Mouse (Mus musculus) limb, embryonic 15.5 days (tissue): ENCODE measurements at regions not wholly inside any gene's neighbourhood (a gene's known extent, or its start where the extent isn't known, plus 50 kb on each side); places are given as distances from the start of the nearest gene placed in this dataset.

Source experiments
- ATAC-seq: fragments of 200-750 bp; cut with Nextera tagmentation; 2 replicates; pipeline ENCODE4 v1.8.0; 2017; ENCODE audit warnings: low read depth, moderate TSS enrichment; ENCODE audit not compliant: insufficient number of reproducible peaks, low FRiP score, low TSS enrichment
- H3K27ac ChIP-seq: fragments of 300-500 bp; sonication (generic); 2 replicates; pipeline ENCODE4 v1.5.1; 2015; ENCODE audit warnings: moderate library complexity, mild to moderate bottlenecking, inconsistent platforms
- H3K27me3 ChIP-seq: fragments of 300-500 bp; sonication (generic); 2 replicates; pipeline ENCODE4 v1.6.1; 2015; ENCODE audit warnings: inconsistent platforms
- H3K36me3 ChIP-seq: fragments of 300-500 bp; sonication (generic); 2 replicates; pipeline ENCODE4 v1.6.1; 2015; ENCODE audit warnings: inconsistent platforms
- H3K4me1 ChIP-seq: fragments of 300-500 bp; sonication (generic); 2 replicates; pipeline ENCODE4 v1.6.1; 2015; ENCODE audit warnings: inconsistent platforms
- H3K4me2 ChIP-seq: fragments of 300-500 bp; sonication (generic); 2 replicates; pipeline ENCODE4 v1.6.1; 2015; ENCODE audit warnings: mild to moderate bottlenecking, inconsistent platforms
- H3K4me3 ChIP-seq: fragments of 300-500 bp; sonication (generic); 2 replicates; pipeline ENCODE4 v1.5.1; 2015; ENCODE audit warnings: mild to moderate bottlenecking, inconsistent platforms
- H3K9ac ChIP-seq: fragments of 300-500 bp; sonication (generic); 2 replicates; pipeline ENCODE4 v1.6.1; 2015; ENCODE audit warnings: inconsistent platforms
- H3K9me3 ChIP-seq: fragments of 300-500 bp; sonication (generic); 2 replicates; pipeline ENCODE4 v1.6.1; 2016; ENCODE audit warnings: inconsistent platforms
- WGBS: fragments of 180-500 bp; shearing (Covaris S2); methylation state at CpG from one replicate; pipeline ENCODE4 v1.1.7; 2015; 5-methylcytosine and 5-hydroxymethylcytosine counted together

DNA sequence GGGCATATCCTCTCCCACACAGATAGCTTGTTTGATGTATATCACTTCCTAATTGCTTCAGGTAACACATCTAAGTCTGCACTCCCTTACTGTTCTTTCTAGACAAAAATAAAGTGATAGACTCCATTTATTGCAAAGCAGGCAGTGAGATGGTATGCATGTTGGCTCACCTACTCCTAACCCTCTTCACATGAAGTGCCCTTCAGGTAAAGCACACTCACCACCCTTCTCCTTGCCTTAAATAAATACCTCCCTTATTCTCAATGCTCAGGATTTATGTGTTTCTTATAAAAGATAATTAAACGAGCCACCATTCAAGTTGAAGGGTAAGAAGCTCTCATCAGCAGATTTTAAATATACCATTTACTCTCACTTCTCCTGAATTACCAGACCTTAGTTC, 1347.7 kb upstream of the Zeb2 start:
- no peak overlapping the region for H3K27ac ChIP-seq
- H3K9me3 ChIP-seq, result no peaks in the 10 kb centered on the region
- H3K4me3 ChIP-seq, result no peak overlapping the region
- peaks cover 4% of the 10 kb centered on the region for H3K4me1 ChIP-seq
- no peaks in the 10 kb centered on the region for H3K27me3 ChIP-seq
- H3K4me2 ChIP-seq, result no peak overlapping the region
- no peaks in the 10 kb centered on the region for H3K36me3 ChIP-seq
- WGBS, result 44% methylated on average over 1 of the region's 1 CpGs
- ATAC-seq, result no peak
- H3K9ac ChIP-seq, result no peak overlapping the region

DNA sequence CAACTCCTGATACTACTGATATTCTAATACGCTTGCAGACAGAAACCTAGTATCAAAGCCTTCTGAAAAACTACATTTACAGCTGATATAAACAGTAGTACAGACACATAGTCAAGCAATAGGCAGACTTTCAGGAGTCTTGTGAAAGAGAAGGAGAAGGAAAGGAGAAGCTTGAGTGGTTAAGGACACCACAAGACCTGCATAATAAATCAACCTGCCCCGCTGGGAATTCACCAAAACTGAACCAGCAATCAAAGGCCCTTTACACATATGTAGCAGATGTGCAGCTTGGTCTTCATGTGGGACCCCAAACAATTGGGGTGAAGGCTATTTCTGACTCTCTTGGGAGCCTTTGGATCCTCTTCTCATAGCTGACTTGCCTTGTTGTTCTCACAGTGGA, 1345.5 kb upstream of the Zeb2 start:
- ATAC-seq, result no peak

GRCm38 (mm10) chr2:46450698-46451097, 1333.5 kb upstream of the Zeb2 start:
- no peaks in the 10 kb centered on the region for H3K9me3 ChIP-seq
- no peaks in the 10 kb centered on the region for H3K27me3 ChIP-seq
- H3K36me3 ChIP-seq, result no peaks in the 10 kb centered on the region
- no peak for ATAC-seq
- H3K4me2 ChIP-seq, result no peak overlapping the region
- WGBS, result 52% methylated on average over 6 of the region's 6 CpGs
- no peak overlapping the region for H3K4me3 ChIP-seq
- no peaks in the 10 kb centered on the region; the same call in 1 of the 2 replicates for H3K4me1 ChIP-seq
- H3K27ac ChIP-seq, result no peak overlapping the region
- H3K9ac ChIP-seq, result no peak overlapping the region

More for the DNA sequence above, 1345.5 kb upstream of the Zeb2 start:
- Histone ChIP-seq H3K27me3 (no peaks in the 10 kb centered on the region), H3K9ac (no peak overlapping the region), H3K36me3 (no peaks in the 10 kb centered on the region), H3K4me1 (peaks cover 4% of the 10 kb centered on the region), H3K4me2 (no peak overlapping the region), H3K4me3 (no peak overlapping the region), H3K27ac (no peak overlapping the region), H3K9me3 (no peaks in the 10 kb centered on the region)
- WGBS, result 83% methylated on average over 2 of the region's 2 CpGs

- no peak overlapping the region for H3K4me2 ChIP-seq
- peaks cover 22% of the 10 kb centered on the region for H3K4me1 ChIP-seq
- H3K27me3 ChIP-seq, result no peaks in the 10 kb centered on the region
- H3K36me3 ChIP-seq, result no peaks in the 10 kb centered on the region
- no peak for ATAC-seq
- H3K9ac ChIP-seq, result no peak overlapping the region
- no peak overlapping the region for H3K4me3 ChIP-seq
- H3K27ac ChIP-seq, result no peak overlapping the region
- 63% methylated on average over 3 of the region's 3 CpGs for WGBS
- no peaks in the 10 kb centered on the region for H3K9me3 ChIP-seq
Observed at GRCm38 (mm10) chr2:46445306-46445705, 1328.1 kb upstream of the Zeb2 start.

- peaks cover 22% of the 10 kb centered on the region for H3K4me1 ChIP-seq
- WGBS, result under 1% methylated on average over 5 of the region's 5 CpGs
- peak overlapping the region; percentile 82 for H3K27ac ChIP-seq
- no peak overlapping the region for H3K9ac ChIP-seq
- H3K4me2 ChIP-seq, result peak overlapping the region; percentile 26
- no peaks in the 10 kb centered on the region for H3K36me3 ChIP-seq
- 0 out of 2 replicates have a peak overlapping the region, but pooled peaks have one; percentile 3 for H3K4me3 ChIP-seq
- H3K27me3 ChIP-seq, result no peaks in the 10 kb centered on the region
- no peaks in the 10 kb centered on the region for H3K9me3 ChIP-seq
- peak; percentile 74 for ATAC-seq
Observed at GRCm38 (mm10) chr2:46443686-46444180, 1326.5 kb upstream of the Zeb2 start.

GRCm38 (mm10) chr2:46443061-46443685, 1326.0 kb upstream of the Zeb2 start:
- Histone ChIP-seq H3K36me3 (no peaks in the 10 kb centered on the region), H3K27me3 (no peaks in the 10 kb centered on the region), H3K9me3 (no peaks in the 10 kb centered on the region), H3K4me1 (peaks cover 22% of the 10 kb centered on the region), H3K4me2 (peak overlapping the region; percentile 26), H3K4me3 (0 out of 2 replicates have a peak overlapping the region, but pooled peaks have one; percentile 3), H3K9ac (no peak overlapping the region), H3K27ac (peak overlapping the region; percentile 82)
- WGBS, result 16% methylated on average over 6 of the region's 6 CpGs
- peak; percentile 71 for ATAC-seq

- Histone ChIP-seq H3K27me3 (no peaks in the 10 kb centered on the region), H3K4me3 (no peak overlapping the region), H3K27ac (peak overlapping the region; percentile 82), H3K9ac (no peak overlapping the region), H3K4me1 (peaks cover 22% of the 10 kb centered on the region), H3K9me3 (no peaks in the 10 kb centered on the region), H3K4me2 (no peak overlapping the region), H3K36me3 (no peaks in the 10 kb centered on the region)
- 26% methylated on average over 6 of the region's 6 CpGs for WGBS
- no peak for ATAC-seq
Observed at GRCm38 (mm10) chr2:46442576-46442975, 1325.4 kb upstream of the Zeb2 start.

- H3K4me3 ChIP-seq, result no peak overlapping the region
- no peak overlapping the region for H3K4me2 ChIP-seq
- H3K4me1 ChIP-seq, result peaks cover 22% of the 10 kb centered on the region
- no peaks in the 10 kb centered on the region for H3K36me3 ChIP-seq
- H3K27ac ChIP-seq, result peak overlapping the region; percentile 82; the same call in 1 of the 2 replicates
- 68% methylated on average over 8 of the region's 8 CpGs for WGBS
- no peaks in the 10 kb centered on the region for H3K27me3 ChIP-seq
- ATAC-seq, result no peak
- no peak overlapping the region for H3K9ac ChIP-seq
- no peaks in the 10 kb centered on the region for H3K9me3 ChIP-seq
Observed at GRCm38 (mm10) chr2:46441927-46442326, 1324.7 kb upstream of the Zeb2 start.

GRCm38 (mm10) chr2:46441348-46441747, 1324.2 kb upstream of the Zeb2 start:
- Histone ChIP-seq H3K27ac (0 out of 2 replicates have a peak overlapping the region, but pooled peaks have one; percentile 82), H3K27me3 (no peaks in the 10 kb centered on the region), H3K9me3 (no peaks in the 10 kb centered on the region), H3K36me3 (no peaks in the 10 kb centered on the region), H3K4me3 (no peak overlapping the region), H3K4me1 (peaks cover 22% of the 10 kb centered on the region), H3K4me2 (no peak overlapping the region), H3K9ac (no peak overlapping the region)
- ATAC-seq, result no peak
- 90% methylated on average over 5 of the region's 5 CpGs for WGBS

DNA sequence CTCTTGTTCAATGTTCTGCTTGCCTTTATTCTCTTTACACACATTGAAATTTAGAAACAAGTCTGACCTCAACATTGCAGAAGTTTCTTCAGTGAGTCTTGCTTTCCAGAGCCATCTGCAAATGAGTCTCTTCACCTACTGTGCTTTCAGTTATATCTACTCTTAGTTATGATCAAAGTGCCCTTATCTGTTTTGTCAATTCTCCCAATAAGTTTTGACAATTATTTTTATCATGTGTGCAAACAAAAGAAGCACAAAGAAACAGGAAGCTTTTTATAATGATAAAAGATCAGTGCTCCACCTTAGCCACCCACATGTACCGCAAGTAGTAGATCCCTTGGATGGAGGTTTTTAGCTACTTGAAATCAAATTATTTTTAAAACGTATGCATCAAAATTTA, 1322.8 kb upstream of the Zeb2 start:
- ATAC-seq, result no peak
- Histone ChIP-seq H3K9ac (no peak overlapping the region), H3K4me3 (no peak overlapping the region), H3K27me3 (no peaks in the 10 kb centered on the region), H3K4me1 (peaks cover 22% of the 10 kb centered on the region), H3K9me3 (no peaks in the 10 kb centered on the region), H3K4me2 (no peak overlapping the region), H3K27ac (no peak overlapping the region), H3K36me3 (no peaks in the 10 kb centered on the region)
- 57% methylated on average over 2 of the region's 2 CpGs for WGBS

DNA sequence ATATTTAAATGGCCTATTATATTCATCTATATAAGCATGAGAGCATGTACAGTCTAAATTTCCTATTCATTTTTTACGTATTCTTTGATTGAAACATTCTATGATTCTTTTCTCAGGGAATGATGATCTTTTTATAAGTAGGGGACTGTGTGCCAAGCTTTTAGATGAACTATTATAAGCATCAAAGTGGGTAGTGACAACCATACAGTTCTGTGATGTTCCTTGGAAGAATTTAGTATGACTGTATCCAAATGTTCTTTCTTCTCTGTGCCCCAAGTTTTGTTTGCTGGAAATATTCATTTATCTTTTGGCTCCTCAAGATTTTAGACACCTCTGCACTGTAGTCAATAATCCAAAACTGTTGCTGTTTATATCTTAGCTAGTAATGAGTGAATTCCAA, 1301.1 kb upstream of the Zeb2 start:
- ATAC-seq, result no peak
- H3K4me1 ChIP-seq, result no peaks in the 10 kb centered on the region
- 85% methylated on average over 1 of the region's 1 CpGs for WGBS
- H3K4me2 ChIP-seq, result no peak overlapping the region
- no peak overlapping the region for H3K27ac ChIP-seq
- no peak overlapping the region for H3K9ac ChIP-seq
- H3K4me3 ChIP-seq, result no peak overlapping the region
- no peaks in the 10 kb centered on the region for H3K9me3 ChIP-seq
- no peaks in the 10 kb centered on the region for H3K27me3 ChIP-seq
- H3K36me3 ChIP-seq, result no peaks in the 10 kb centered on the region

DNA sequence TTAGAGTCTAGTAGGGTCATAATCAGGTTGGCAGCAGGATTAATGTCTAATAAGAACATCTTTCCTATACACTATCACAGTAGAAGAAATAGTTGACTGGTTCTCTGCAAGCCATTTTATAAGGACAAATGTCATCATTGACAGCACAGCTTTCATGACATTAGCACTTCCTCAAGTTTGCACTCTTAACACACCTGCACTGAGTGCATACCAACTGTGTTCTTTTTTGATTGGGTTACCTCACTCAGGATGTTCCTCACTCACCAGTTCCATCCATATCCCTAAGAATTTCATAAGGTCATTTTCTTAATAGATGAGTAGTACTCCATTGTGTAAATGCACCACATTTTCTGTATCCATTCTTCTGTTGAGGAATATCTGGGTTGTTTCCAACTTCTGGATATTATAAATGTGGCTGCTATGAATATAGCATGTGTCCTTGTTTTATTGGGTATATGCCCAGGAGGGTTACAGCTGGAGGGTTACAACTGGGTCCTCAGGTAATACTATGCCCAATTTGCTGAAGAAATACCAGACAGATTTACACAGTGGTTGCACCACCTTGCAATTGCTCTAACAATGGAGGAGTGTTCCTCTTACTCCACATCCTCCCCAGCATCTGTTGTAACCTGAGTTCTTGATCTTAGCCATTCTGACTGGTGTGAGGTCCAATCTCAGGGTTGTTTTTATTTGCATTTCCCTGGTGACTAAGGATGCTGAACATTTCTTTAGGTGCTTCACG, 1285.3 kb upstream of the Zeb2 start:
- no peak for ATAC-seq
- no peaks in the 10 kb centered on the region for H3K4me1 ChIP-seq
- H3K4me2 ChIP-seq, result no peak overlapping the region
- WGBS, result 93% methylated on average over 1 of the region's 1 CpGs
- H3K27ac ChIP-seq, result no peak overlapping the region
- no peaks in the 10 kb centered on the region for H3K9me3 ChIP-seq
- H3K9ac ChIP-seq, result no peak overlapping the region
- H3K36me3 ChIP-seq, result no peaks in the 10 kb centered on the region
- no peaks in the 10 kb centered on the region for H3K27me3 ChIP-seq
- H3K4me3 ChIP-seq, result no peak overlapping the region
